Mouse (Mus musculus): ENCODE measurements around the gene Cobl. TPM values are rescaled to one million over a fixed set of nuclear protein-coding genes. Genes with fewer than 3 reads are reported as not detected.

Cobl gene
- polyA plus RNA-seq, 1 experiment from 2014 or later: 42.5 TPM

DNA sequence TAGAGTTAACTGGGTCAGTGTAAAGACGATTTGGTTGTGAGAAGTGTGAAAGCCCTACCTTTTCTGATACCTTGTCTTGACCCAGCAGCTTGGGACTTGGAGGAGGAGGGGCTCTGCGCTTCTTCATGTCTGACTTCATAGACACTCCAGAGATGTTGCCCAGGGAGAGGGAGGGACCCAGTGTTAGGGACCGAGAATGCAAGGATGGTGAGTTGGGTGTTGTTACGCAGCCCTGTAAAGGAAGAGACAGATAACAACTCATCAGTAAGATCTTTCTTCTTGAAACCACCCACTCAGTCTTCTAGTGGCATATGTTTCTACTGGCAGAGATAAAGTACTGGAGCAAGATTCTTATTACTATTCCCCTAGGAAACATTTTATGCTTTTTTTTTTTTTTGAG, 121.1 kb downstream of the Cobl start:
- ATAC-seq (replicated peaks; ENCODE audit: insufficient number of reproducible peaks, insufficient read depth, low FRiP score, low read depth): no peak
- Histone ChIP-seq H3K4me2 (no peak overlapping the region), H3K4me1 (replicated peaks) (peaks cover 6% of the 10 kb centered on the region), H3K9me3 (replicated peaks) (no peaks in the 10 kb centered on the region), H3K9ac (no peak overlapping the region), H3K27ac (no peak overlapping the region; the same call in 1 of the 2 replicates), H3K36me3 (no peaks in the 10 kb centered on the region), H3K27me3 (no peaks in the 10 kb centered on the region), H3K4me3 (no peak overlapping the region)
- WGBS: 77% methylated on average over 4 of the region's 4 CpGs

DNA sequence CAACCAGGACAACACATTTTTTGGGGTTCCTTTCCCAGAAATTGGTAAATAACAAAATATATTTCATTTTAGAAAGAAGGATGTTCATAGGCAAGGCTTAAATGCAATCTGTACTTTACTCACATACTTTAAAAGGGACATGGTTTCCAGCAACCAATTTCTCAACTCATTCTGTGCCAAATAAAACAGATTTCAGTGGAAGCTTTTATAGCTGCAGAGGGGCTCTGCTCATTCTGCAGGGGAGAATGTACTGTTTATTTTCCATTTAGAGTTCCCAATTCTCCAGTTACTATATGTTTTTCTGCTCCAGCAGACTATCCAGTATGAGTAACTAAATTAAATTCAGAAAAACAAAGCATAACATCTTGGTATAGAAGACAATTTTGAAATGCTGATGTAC, 124.1 kb downstream of the Cobl start:
- H3K4me1 ChIP-seq (replicated peaks): peaks cover 15% of the 10 kb centered on the region

DNA sequence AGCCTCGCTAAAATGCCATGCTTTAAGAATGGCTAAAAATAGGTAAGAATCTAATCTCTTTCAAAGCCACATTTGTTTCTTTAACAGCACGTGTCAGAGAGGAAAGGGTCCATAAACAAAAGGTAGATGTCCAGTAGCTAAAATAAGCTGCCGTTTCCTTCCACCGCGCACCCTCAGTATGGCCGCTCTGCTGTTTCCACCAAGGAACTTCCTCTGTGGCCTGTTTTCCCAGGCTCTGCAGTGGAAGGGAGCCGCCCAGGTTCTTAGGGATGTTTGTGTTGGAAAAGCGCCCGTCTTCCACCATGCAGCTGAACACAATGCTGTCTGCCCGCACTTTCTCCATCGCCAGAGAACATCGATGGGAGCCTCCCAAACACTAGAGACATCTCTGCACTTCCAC, 128.6 kb downstream of the Cobl start:
- ATAC-seq (replicated peaks; ENCODE audit: insufficient number of reproducible peaks, insufficient read depth, low FRiP score, low read depth): peak; percentile 53; the same call in 1 of the 2 replicates
- Histone ChIP-seq H3K27me3 (no peaks in the 10 kb centered on the region), H3K36me3 (no peaks in the 10 kb centered on the region), H3K4me1 (replicated peaks) (peaks cover 18% of the 10 kb centered on the region), H3K9ac (no peak overlapping the region), H3K27ac (peak overlapping the region; percentile 58), H3K4me3 (no peak overlapping the region), H3K4me2 (no peak overlapping the region), H3K9me3 (replicated peaks) (no peaks in the 10 kb centered on the region)
- WGBS: 45% methylated on average over 12 of the region's 12 CpGs

More for the DNA sequence above, 124.1 kb downstream of the Cobl start:
- Histone ChIP-seq H3K4me2 (no peak overlapping the region), H3K27ac (peak overlapping the region; percentile 24; the same call in 1 of the 2 replicates), H3K9me3 (replicated peaks) (no peaks in the 10 kb centered on the region), H3K9ac (no peak overlapping the region), H3K27me3 (no peaks in the 10 kb centered on the region), H3K4me3 (no peak overlapping the region), H3K36me3 (no peaks in the 10 kb centered on the region)
- no peak for ATAC-seq (replicated peaks; ENCODE audit: insufficient number of reproducible peaks, insufficient read depth, low FRiP score, low read depth)

DNA sequence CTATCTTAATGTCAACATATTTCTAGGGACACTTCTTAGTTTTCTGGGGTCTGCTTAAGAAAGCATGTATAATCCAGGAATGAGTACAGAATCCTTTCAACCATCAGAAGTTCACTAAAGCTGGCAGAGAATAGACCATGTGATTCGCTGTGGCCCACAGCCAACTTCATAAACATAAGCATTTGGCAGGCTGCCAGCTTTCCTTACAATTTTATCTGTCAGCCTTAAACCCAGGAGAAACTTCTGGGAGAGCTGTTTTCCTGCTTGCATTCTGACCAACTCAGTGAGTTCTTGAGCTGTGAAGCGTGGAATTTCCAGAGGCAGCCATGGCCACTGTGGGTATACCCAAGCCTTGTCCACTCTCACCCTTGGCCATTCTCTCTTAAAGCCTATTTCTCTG, 132.8 kb downstream of the Cobl start:
- WGBS: 15% methylated on average over 2 of the region's 2 CpGs
- Histone ChIP-seq H3K4me1 (replicated peaks) (peaks cover 14% of the 10 kb centered on the region), H3K4me3 (no peak overlapping the region), H3K4me2 (peak overlapping the region; percentile 26), H3K36me3 (no peaks in the 10 kb centered on the region), H3K27ac (peak overlapping the region; percentile 92), H3K27me3 (no peaks in the 10 kb centered on the region), H3K9ac (no peak overlapping the region), H3K9me3 (replicated peaks) (no peaks in the 10 kb centered on the region)
- ATAC-seq (replicated peaks; ENCODE audit: insufficient number of reproducible peaks, insufficient read depth, low FRiP score, low read depth): peak; percentile 69; the same call in 1 of the 2 replicates

GRCm38 (mm10) chr11:12321445-12321844, 143.3 kb downstream of the Cobl start:
- WGBS: 39% methylated on average over 1 of the region's 1 CpGs
- H3K27ac ChIP-seq: peak overlapping the region; percentile 75
- no peaks in the 10 kb centered on the region for H3K9me3 ChIP-seq (replicated peaks)
- H3K27me3 ChIP-seq: no peaks in the 10 kb centered on the region
- no peaks in the 10 kb centered on the region for H3K36me3 ChIP-seq
- no peak overlapping the region for H3K4me3 ChIP-seq
- peaks cover 20% of the 10 kb centered on the region for H3K4me1 ChIP-seq (replicated peaks)
- peak; percentile 71; the same call in 1 of the 2 replicates for ATAC-seq (replicated peaks; ENCODE audit: insufficient number of reproducible peaks, insufficient read depth, low FRiP score, low read depth)
- H3K9ac ChIP-seq: no peak overlapping the region
- H3K4me2 ChIP-seq: no peak overlapping the region

DNA sequence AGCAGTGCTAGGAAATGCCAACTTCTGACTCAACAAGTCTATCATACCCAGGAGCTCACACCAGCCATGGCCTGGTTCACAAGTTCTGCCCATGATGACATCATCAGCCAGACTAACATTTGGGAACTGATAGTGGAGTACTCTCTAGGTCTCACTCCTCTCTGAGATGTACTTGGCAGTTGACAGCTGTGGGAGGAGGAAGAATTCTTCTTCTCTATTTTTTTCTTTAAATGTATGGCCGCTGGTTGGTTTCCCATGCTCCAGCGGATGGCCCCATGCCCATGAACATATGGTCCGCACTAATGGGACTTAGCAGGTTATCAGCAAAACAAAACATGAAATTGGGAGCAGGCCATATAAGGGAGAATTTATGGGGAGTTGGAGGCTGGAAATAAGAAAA, 145.4 kb downstream of the Cobl start:
- WGBS: 70% methylated on average over 3 of the region's 3 CpGs
- no peak overlapping the region for H3K4me2 ChIP-seq
- no peaks in the 10 kb centered on the region for H3K36me3 ChIP-seq
- peak overlapping the region; percentile 19; the same call in 1 of the 2 replicates for H3K27ac ChIP-seq
- H3K27me3 ChIP-seq: no peaks in the 10 kb centered on the region
- H3K4me3 ChIP-seq: no peak overlapping the region
- H3K4me1 ChIP-seq (replicated peaks): peaks cover 36% of the 10 kb centered on the region
- H3K9ac ChIP-seq: no peak overlapping the region
- no peaks in the 10 kb centered on the region for H3K9me3 ChIP-seq (replicated peaks)
- 0 out of 2 replicates have a peak, but pooled peaks have one; percentile 40 for ATAC-seq (replicated peaks; ENCODE audit: insufficient number of reproducible peaks, insufficient read depth, low FRiP score, low read depth)

DNA sequence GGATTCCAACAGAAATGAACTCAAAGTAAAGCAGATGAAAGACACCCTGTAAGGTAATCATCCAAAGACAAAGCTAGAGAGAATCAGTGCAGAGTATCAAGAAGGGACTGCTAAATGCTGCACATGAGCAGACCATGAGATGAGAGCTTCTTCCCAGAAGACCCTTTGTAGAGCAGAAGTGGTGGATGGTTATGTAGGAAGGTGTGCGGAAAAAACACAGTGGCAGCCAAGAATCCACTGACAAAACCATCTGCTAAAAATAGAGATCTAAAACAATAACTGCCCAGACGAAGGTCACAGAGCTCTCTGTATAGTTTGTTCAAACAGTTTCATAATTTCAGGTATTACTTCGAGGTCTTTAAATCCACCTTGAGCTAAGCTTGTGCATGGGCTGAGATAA, 149.1 kb downstream of the Cobl start:
- no peaks in the 10 kb centered on the region for H3K9me3 ChIP-seq (replicated peaks)
- H3K4me2 ChIP-seq: no peak overlapping the region
- H3K36me3 ChIP-seq: no peaks in the 10 kb centered on the region
- H3K27me3 ChIP-seq: no peaks in the 10 kb centered on the region
- WGBS: 35% methylated on average over 3 of the region's 3 CpGs
- H3K4me1 ChIP-seq (replicated peaks): peaks cover 19% of the 10 kb centered on the region
- peak overlapping the region; percentile 39 for H3K27ac ChIP-seq
- no peak overlapping the region for H3K9ac ChIP-seq
- H3K4me3 ChIP-seq: no peak overlapping the region
- ATAC-seq (replicated peaks; ENCODE audit: insufficient number of reproducible peaks, insufficient read depth, low FRiP score, low read depth): no peak

GRCm38 (mm10) chr11:12314278-12315043, 150.3 kb downstream of the Cobl start:
- H3K9me3 ChIP-seq (replicated peaks): no peaks in the 10 kb centered on the region
- H3K9ac ChIP-seq: no peak overlapping the region
- ATAC-seq (replicated peaks; ENCODE audit: insufficient number of reproducible peaks, insufficient read depth, low FRiP score, low read depth): no peak
- WGBS: 77% methylated on average over 6 of the region's 6 CpGs
- H3K27me3 ChIP-seq: no peaks in the 10 kb centered on the region
- H3K27ac ChIP-seq: no peak overlapping the region
- no peak overlapping the region for H3K4me2 ChIP-seq
- no peak overlapping the region for H3K4me3 ChIP-seq
- no peaks in the 10 kb centered on the region for H3K36me3 ChIP-seq
- H3K4me1 ChIP-seq (replicated peaks): peaks cover 24% of the 10 kb centered on the region

DNA sequence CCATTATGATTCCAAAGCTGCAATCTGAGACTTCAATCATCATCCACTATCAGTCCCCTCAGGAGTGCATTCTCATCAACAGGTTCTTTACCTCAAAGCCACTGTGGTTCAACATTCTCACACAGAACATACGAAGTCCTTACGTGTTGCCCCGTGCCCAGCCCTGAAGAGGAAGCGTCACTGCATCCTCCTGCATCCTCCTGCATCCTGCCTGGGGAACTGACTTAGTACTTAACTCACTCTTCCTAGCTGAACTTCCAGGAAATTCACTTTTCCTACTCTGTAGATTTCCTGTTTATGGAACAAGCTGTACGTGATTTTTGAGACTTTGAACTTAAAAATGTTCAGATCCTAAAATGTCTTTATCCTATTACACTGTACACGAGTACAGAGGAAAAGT, 153.3 kb downstream of the Cobl start:
- no peak overlapping the region for H3K4me3 ChIP-seq
- H3K9ac ChIP-seq: no peak overlapping the region
- no peak overlapping the region for H3K4me2 ChIP-seq
- H3K27me3 ChIP-seq: no peaks in the 10 kb centered on the region
- no peaks in the 10 kb centered on the region for H3K9me3 ChIP-seq (replicated peaks)
- H3K4me1 ChIP-seq (replicated peaks): peaks cover 25% of the 10 kb centered on the region
- 73% methylated on average over 6 of the region's 6 CpGs for WGBS
- no peak overlapping the region for H3K27ac ChIP-seq
- H3K36me3 ChIP-seq: no peaks in the 10 kb centered on the region
- no peak for ATAC-seq (replicated peaks; ENCODE audit: insufficient number of reproducible peaks, insufficient read depth, low FRiP score, low read depth)

DNA sequence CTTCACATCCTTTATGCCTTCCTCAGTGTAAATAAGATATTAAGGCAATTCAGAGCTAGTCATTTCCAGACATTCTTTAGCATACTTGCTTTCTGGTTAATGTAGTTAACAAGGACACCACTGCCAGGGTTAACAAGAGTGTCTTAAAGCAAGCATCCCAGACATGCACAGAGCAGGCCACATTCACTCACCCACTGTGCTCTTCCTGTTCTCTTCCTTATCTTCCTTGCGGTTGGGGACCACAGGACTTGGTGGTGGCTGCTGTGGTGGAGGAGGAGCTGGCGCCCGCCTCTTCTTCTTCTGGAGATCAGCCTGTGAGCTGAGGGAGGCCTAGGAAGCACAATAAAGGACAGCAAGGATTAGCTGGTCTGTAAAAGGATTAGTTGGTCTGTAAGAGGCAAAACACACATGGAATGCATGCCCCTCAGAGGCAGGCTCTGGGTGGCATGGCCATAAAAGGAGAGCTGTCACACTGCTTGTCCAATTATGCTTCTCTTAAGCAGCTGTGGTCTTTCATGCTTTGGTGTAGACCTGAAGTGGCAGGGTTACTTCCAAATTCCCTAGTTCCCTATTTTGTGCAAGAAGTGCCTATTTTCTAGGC, 155.2 kb downstream of the Cobl start:
- Histone ChIP-seq H3K4me3 (peak overlapping the region; percentile 16), H3K27me3 (no peaks in the 10 kb centered on the region), H3K4me2 (peak overlapping the region; percentile 46), H3K36me3 (no peaks in the 10 kb centered on the region), H3K27ac (peak overlapping the region; percentile 75), H3K9me3 (replicated peaks) (no peaks in the 10 kb centered on the region), H3K4me1 (replicated peaks) (peaks cover 12% of the 10 kb centered on the region), H3K9ac (peak overlapping the region; percentile 9; the same call in 1 of the 2 replicates)
- WGBS: 26% methylated on average over 3 of the region's 3 CpGs
- ATAC-seq (replicated peaks; ENCODE audit: insufficient number of reproducible peaks, insufficient read depth, low FRiP score, low read depth): 0 out of 2 replicates have a peak, but pooled peaks have one; percentile 39

DNA sequence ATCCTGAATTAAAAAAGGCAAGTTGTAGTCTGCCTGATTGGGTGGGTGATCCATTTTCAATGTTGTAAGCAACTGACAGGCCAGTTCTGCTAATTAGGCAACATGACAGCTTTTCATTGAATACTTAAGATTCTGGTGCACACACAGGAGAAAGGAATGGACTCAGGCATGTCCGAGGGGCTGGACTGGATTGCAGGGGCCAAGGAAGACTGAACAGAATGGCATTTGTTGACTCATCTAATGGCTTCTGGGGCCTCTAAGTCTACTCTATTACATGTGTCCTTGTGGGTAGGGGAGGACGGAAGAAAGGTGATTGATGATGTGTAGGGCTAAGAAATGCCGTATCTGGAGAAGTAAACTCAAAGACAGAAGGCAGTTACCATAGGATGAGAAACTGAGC, 159.9 kb downstream of the Cobl start:
- WGBS: 59% methylated on average over 3 of the region's 3 CpGs
- H3K9me3 ChIP-seq (replicated peaks): no peaks in the 10 kb centered on the region
- H3K27ac ChIP-seq: no peak overlapping the region
- H3K27me3 ChIP-seq: no peaks in the 10 kb centered on the region
- no peak overlapping the region for H3K4me2 ChIP-seq
- no peak overlapping the region for H3K9ac ChIP-seq
- no peak for ATAC-seq (replicated peaks; ENCODE audit: insufficient number of reproducible peaks, insufficient read depth, low FRiP score, low read depth)
- peaks cover 6% of the 10 kb centered on the region for H3K4me1 ChIP-seq (replicated peaks)
- H3K4me3 ChIP-seq: no peak overlapping the region
- H3K36me3 ChIP-seq: no peaks in the 10 kb centered on the region

Measured in heart, embryonic 15.5 days (tissue).